In genomic region chr4:132398045-132398774, GRCm38 (mm10) we compare ENCODE assay signal across 8 mouse cellular contexts. TPM values are rescaled to one million over a fixed set of nuclear protein-coding genes. Genes with fewer than 3 reads are reported as not detected.
DNase-seq lines count a peak whose midpoint lies in the region; ATAC-seq and TF ChIP-seq lines count a peak whose summit lies in the region.

No protein-coding gene starts in this region.

- H3K4me2 ChIP-seq in intestine, postnatal 0 days (replicated peaks; ENCODE audit: low read depth), result peak overlapping the region; percentile 48
- peak overlapping the region; percentile 69 for H3K4me2 ChIP-seq in liver, postnatal 0 days (ENCODE audit: low read depth, low read length)
- H3K4me2 ChIP-seq in neural tube, embryonic 13.5 days, result peak overlapping the region; percentile 42

- H3K9ac ChIP-seq in intestine, postnatal 0 days (ENCODE audit: low read depth, low read length), result peak overlapping the region; percentile 31
- H3K9ac ChIP-seq in liver, postnatal 0 days (replicated peaks), result peak overlapping the region; percentile 60
- no peak overlapping the region for H3K9ac ChIP-seq in neural tube, embryonic 13.5 days

- no peaks in the 10 kb centered on the region for H3K36me3 ChIP-seq in intestine, postnatal 0 days (ENCODE audit: control insufficient read depth, insufficient read depth)
- H3K36me3 ChIP-seq in liver, postnatal 0 days (replicated peaks; ENCODE audit: insufficient read depth, low read length), result no peaks in the 10 kb centered on the region
- no peaks in the 10 kb centered on the region for H3K36me3 ChIP-seq in neural tube, embryonic 13.5 days

- 31% methylated on average over 11 of the region's 11 CpGs for WGBS in intestine, postnatal 0 days
- WGBS in liver, postnatal 0 days (ENCODE audit: insufficient replicate concordance), result 18% methylated on average over 11 of the region's 11 CpGs
- WGBS in neural tube, embryonic 13.5 days, result 43% methylated on average over 11 of the region's 11 CpGs

- TF ChIP-seq CTCF in left cerebral cortex, adult 2 months (IDR thresholded peaks at IDR 0.05), result no peak
- TF ChIP-seq CTCF in intestine, postnatal 0 days (IDR thresholded peaks at IDR 0.05; ENCODE audit: low read depth), result no peak
- no peak for TF ChIP-seq CTCF in liver, postnatal 0 days (IDR thresholded peaks at IDR 0.05; ENCODE audit: low read depth)

- H3K27ac ChIP-seq in left cerebral cortex, adult 2 months, result no peak overlapping the region
- H3K27ac ChIP-seq in intestine, postnatal 0 days (ENCODE audit: low read depth, low read length), result peak overlapping the region; percentile 41; the same call in 1 of the 2 replicates
- H3K27ac ChIP-seq in liver, postnatal 0 days (ENCODE audit: low read depth), result peak overlapping the region; percentile 26; the same call in 1 of the 2 replicates
- H3K27ac ChIP-seq in neural tube, embryonic 13.5 days (replicated peaks), result no peak overlapping the region

- no peak for TF ChIP-seq EP300 in liver, postnatal 0 days (IDR thresholded peaks at IDR 0.05; ENCODE audit: low read depth)

- DNase-seq in left cerebral cortex, adult 2 months (ENCODE audit: extremely low spot score in 1 of 2, low spot score in 2 of 2), result no peak
- no peak for DNase-seq in left cerebral cortex, adult 8-10 months (ENCODE audit: low spot score in 2 of 2)
- DNase-seq in embryo, embryonic 9.5 days (ENCODE audit: extremely low spot score), result peak; percentile 44
- peak; percentile 99 for DNase-seq in heart, adult 11 months
- peak; percentile 69 for DNase-seq in liver, postnatal 0 days

- H3K27me3 ChIP-seq in intestine, postnatal 0 days (replicated peaks; ENCODE audit: control insufficient read depth, insufficient read depth, low read length), result no peaks in the 10 kb centered on the region
- no peaks in the 10 kb centered on the region for H3K27me3 ChIP-seq in liver, postnatal 0 days (ENCODE audit: insufficient read depth, low read length)
- H3K27me3 ChIP-seq in neural tube, embryonic 13.5 days, result no peaks in the 10 kb centered on the region

- ATAC-seq in intestine, postnatal 0 days, result no peak
- peak; percentile 88 for ATAC-seq in liver, postnatal 0 days
- ATAC-seq in neural tube, embryonic 13.5 days (ENCODE audit: low read depth), result no peak; the same call in 1 of the 2 replicates
- ATAC-seq in inflammation-experienced regulatory T-cells, adult 6 months, result no peak

- H3K9me3 ChIP-seq in intestine, postnatal 0 days (ENCODE audit: control insufficient read depth), result no peaks in the 10 kb centered on the region
- H3K9me3 ChIP-seq in liver, postnatal 0 days (ENCODE audit: low read length), result no peaks in the 10 kb centered on the region
- no peaks in the 10 kb centered on the region for H3K9me3 ChIP-seq in neural tube, embryonic 13.5 days

- peak overlapping the region; percentile 36 for H3K4me3 ChIP-seq in left cerebral cortex, adult 2 months
- H3K4me3 ChIP-seq in intestine, postnatal 0 days (ENCODE audit: low read depth, low read length), result peak overlapping the region; percentile 27
- peak overlapping the region; percentile 49 for H3K4me3 ChIP-seq in liver, postnatal 0 days (ENCODE audit: low read depth, low read length)
- no peak overlapping the region for H3K4me3 ChIP-seq in neural tube, embryonic 13.5 days

- intact Hi-C loops in left cerebral cortex, adult 2 months (cut with DNase I), result no loop called here

- H3K4me1 ChIP-seq in intestine, postnatal 0 days (replicated peaks; ENCODE audit: control insufficient read depth, insufficient read depth, low read length), result no peaks in the 10 kb centered on the region
- H3K4me1 ChIP-seq in liver, postnatal 0 days (ENCODE audit: insufficient read depth), result peaks cover 11% of the 10 kb centered on the region
- peaks cover 11% of the 10 kb centered on the region for H3K4me1 ChIP-seq in neural tube, embryonic 13.5 days (replicated peaks)

RNA-seq across cellular contexts. Expression of gene Phactr4, which starts 24.1 kb away (rescaled TPM):
- total RNA-seq in left cerebral cortex, adult 2 months (2021), result 1 to 10 TPM; 9.1 to 9.8 TPM
- total RNA-seq in left cerebral cortex, adult 8-10 months (2022), result 10 to 100 TPM in 2 of 4 experiments, 1 to 10 TPM in 2; 8.9 to 14.6 (median 11.9) TPM
- 16.7 and 17.5 TPM in 2 replicates for polyA plus RNA-seq in intestine, postnatal 0 days (2015; fragmentation: Nextera tagmentation; extraction: Ambion mirVana)
- 6.2 and 7.7 TPM in 2 replicates for polyA plus RNA-seq in liver, postnatal 0 days (2015; fragmentation: Nextera tagmentation; extraction: Ambion mirVana)
- polyA plus RNA-seq in neural tube, embryonic 13.5 days (2015; fragmentation: Nextera tagmentation; extraction: Ambion mirVana), result 9.6 and 13.7 TPM in 2 replicates
- 1 to 10 TPM; 3.4 to 5.4 (median 5.3) TPM for polyA plus RNA-seq in inflammation-experienced regulatory T-cells, adult 6 months (2017; shearing (Covaris generic))

RNA-seq across cellular contexts. Expression of gene Rcc1, which starts 44.8 kb away (rescaled TPM):
- 10 to 100 TPM; 13.0 to 14.3 TPM for total RNA-seq in left cerebral cortex, adult 2 months (2021)
- total RNA-seq in left cerebral cortex, adult 8-10 months (2022), result 10 to 100 TPM; 12.0 to 15.5 (median 14.2) TPM
- 47.4 and 48.7 TPM in 2 replicates for polyA plus RNA-seq in intestine, postnatal 0 days (2015; fragmentation: Nextera tagmentation; extraction: Ambion mirVana)
- 21.3 and 25.6 TPM in 2 replicates for polyA plus RNA-seq in liver, postnatal 0 days (2015; fragmentation: Nextera tagmentation; extraction: Ambion mirVana)
- polyA plus RNA-seq in neural tube, embryonic 13.5 days (2015; fragmentation: Nextera tagmentation; extraction: Ambion mirVana), result 35.6 and 36.1 TPM in 2 replicates
- 10 to 100 TPM; 13.4 to 26.0 (median 15.0) TPM for polyA plus RNA-seq in inflammation-experienced regulatory T-cells, adult 6 months (2017; shearing (Covaris generic))

Comparison
In these comparisons a context has a peak if more than half of its experiments do, and no peak if none do; other contexts are left out.
1. DNase-seq: peak in embryo, embryonic 9.5 days (single experiment), heart, adult 11 months (single experiment) and liver, postnatal 0 days (single experiment); none in left cerebral cortex, adult 2 months (0 of 2) and left cerebral cortex, adult 8-10 months (0 of 2).
2. H3K27ac ChIP-seq: peak in intestine, postnatal 0 days (single experiment) and liver, postnatal 0 days (single experiment); none in left cerebral cortex, adult 2 months (single experiment) and neural tube, embryonic 13.5 days (single experiment).
3. Peak in every context shown above with its lines, with median percentiles within 50 percentile points of each other: H3K4me2 ChIP-seq.